Mouse (Mus musculus): ENCODE measurements at regions not wholly inside any gene's neighbourhood (a gene's known extent, or its start where the extent isn't known, plus 50 kb on each side); places are given as distances from the start of the nearest gene placed in this dataset.

DNA sequence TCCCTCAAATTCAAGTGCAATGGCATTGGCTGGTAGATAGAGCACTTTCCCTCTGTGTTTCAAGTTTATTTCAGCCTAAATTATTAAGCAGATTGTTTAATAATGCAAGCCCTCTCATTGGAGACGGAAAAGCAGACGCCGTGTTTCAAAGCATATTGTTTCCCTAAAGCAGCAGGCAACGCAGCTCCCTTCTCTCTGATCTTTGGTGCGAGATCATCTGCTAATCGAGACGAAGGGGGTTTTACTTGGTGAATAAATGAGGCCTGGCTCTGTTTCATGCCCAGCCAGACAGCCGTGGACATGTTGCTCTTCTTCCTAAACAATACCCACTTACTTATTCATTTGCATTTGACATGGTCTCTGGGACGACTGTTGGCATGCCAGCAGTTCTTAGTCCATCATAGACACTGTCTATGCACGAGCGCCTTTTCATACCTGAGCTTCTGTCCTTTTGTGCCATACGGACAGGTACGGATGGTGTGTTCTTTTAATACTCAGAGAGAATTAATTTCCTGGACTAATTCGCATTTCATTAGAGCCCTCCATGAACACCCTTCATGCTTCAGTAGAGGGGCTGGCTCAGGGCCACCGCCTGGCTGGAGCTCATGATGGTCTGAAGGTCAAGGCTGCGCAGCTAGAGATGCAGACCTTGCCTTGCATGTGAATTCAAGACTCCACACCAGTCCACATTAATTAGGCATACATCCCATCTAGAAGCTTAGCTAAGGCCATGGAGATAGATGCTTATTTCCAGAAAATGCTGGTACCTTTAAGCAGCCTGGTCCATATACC lies 276.3 kb upstream of the Zdhhc25 start:
- intact Hi-C loops (cut with DNase I; ENCODE audit: low total_unique reads) = no loop called here
- no peak for DNase-seq

- DNase-seq = no peak
- intact Hi-C loops (cut with DNase I; ENCODE audit: low total_unique reads) = no loop called here
Measured at GRCm38 (mm10) chr15:88325108-88325507, 275.0 kb upstream of the Zdhhc25 start.

GRCm38 (mm10) chr15:88353206-88353605 lies 246.9 kb upstream of the Zdhhc25 start:
- intact Hi-C loops (cut with DNase I; ENCODE audit: low total_unique reads) = no loop called here

DNA sequence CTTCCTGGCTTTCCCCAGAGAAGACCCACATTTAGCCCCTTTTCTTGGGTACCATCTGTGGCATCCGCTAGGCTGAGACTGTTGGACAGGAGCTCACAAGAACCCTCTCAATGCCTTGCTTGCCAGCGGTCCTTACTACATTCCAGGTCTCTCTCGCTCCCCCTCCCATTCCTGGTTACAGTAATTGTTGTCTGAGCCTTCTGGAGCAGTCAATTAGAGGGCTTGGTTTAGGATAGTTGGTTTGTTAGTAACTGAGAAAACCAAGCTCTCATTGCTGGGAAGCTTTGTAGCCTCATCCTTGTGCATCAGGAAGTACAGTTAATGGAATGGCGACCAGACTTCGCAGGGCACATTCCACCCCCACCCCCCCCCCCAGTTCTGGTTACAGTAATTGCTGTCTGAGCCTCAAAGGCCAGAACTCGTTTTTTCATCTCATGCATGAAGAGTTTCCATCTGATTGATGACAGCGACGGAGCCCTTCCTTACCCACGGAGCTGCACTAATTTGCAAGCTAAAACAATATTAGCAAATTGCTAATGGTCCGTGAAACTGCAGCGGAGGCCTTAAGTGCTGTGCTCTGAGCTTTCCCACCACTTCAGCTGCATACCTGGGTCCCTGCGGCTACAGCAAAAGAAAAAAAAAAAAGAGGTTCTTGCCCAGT lies 239.6 kb upstream of the Zdhhc25 start:
- no peak for DNase-seq
- intact Hi-C loops (cut with DNase I; ENCODE audit: low total_unique reads) = no loop called here

More at GRCm38 (mm10) chr15:88353206-88353605, 246.9 kb upstream of the Zdhhc25 start:
- no peak for DNase-seq

GRCm38 (mm10) chr15:88361351-88361750 lies 238.8 kb upstream of the Zdhhc25 start:
- no peak for DNase-seq
- intact Hi-C loops (cut with DNase I; ENCODE audit: low total_unique reads) = no loop called here

- intact Hi-C loops (cut with DNase I; ENCODE audit: low total_unique reads) = no loop called here
- DNase-seq = no peak
Measured at GRCm38 (mm10) chr15:88362966-88363365, 237.1 kb upstream of the Zdhhc25 start.

DNA sequence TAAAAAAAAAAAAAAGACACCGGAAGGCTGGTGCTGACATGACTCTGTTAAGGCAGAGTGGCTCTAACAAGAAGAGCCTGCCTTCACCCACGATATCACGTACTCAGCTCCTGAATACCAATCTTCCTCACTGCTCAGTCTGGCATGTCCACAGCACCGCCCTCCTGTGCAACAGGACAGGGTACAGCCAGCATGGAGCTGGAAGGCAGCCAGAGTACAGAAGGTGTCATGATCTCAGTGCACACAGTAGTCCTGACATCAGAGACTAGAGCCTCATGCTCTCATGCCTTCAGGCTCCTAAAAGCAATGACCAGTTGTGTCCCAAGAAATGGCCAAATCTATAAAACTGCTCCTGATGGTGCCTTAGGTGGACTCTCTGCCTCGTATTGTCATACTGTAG lies 229.7 kb upstream of the Zdhhc25 start:
- intact Hi-C loops (cut with DNase I; ENCODE audit: low total_unique reads) = no loop called here
- no peak for DNase-seq

DNA sequence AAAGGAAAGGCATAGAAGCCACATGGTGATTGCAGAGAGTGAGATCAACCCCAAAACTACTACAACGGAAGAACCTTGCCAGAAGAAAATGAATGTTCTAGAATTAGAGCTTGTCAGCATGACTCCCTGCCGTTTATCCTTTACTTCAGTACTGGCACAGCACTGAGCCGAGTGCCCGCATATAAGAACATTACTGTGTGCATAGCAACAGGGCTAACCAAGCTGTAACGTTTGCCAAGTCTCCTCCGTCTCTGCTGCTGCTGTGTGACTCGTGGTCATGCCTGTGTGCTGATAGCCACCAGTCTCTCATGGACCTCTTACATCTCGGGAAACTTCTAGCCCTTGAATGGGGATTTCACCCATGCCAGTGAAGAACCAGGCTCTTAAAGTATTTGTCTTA lies 228.1 kb upstream of the Zdhhc25 start:
- intact Hi-C loops (cut with DNase I; ENCODE audit: low total_unique reads) = no loop called here
- DNase-seq = no peak

DNA sequence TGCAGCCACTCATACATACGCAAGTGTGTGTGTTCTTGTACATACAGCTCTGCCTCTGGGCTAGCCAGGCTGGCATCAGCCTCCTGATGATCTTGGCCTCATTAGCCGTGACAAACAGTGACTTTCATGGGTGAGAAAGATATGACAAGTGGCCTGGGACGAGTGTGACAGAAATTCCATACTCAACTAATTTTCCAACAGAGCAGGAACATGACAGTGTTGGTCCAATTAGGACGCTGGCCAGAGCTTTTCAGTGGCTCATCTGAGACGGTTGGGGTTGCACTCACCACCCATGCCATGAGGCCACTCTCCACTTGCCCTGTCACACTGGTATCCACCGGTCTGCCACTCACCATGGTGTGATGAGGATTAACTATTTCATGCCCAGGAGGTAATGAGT lies 226.2 kb upstream of the Zdhhc25 start:
- DNase-seq = no peak
- intact Hi-C loops (cut with DNase I; ENCODE audit: low total_unique reads) = no loop called here

DNA sequence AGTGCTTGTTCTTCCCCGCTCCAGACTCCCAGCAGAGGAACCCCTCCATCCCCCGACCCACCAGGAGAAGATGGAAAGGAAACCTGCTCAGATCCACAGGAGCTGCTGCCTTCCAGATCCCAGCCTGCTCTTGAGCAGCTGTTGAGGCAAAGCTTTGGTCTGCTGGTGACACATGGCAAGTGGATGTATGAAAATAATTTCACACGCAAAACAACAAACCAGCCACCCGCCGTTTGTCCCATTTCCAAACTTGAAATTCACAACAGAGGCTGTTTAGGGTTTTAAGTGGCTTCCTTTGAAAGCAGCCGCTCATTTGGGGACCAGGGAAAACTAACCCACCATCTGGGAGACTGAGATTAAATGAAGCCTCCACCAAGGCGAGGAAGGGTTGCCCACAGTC lies 220.8 kb upstream of the Zdhhc25 start:
- intact Hi-C loops (cut with DNase I; ENCODE audit: low total_unique reads) = no loop called here
- no peak for DNase-seq

- intact Hi-C loops (cut with DNase I; ENCODE audit: low total_unique reads) = no loop called here
- no peak for DNase-seq
Measured at GRCm38 (mm10) chr15:88379951-88380623, 220.0 kb upstream of the Zdhhc25 start.

- no peak for DNase-seq
- intact Hi-C loops (cut with DNase I; ENCODE audit: low total_unique reads) = no loop called here
Measured at GRCm38 (mm10) chr15:88381419-88381818, 218.7 kb upstream of the Zdhhc25 start.

- DNase-seq = no peak
- intact Hi-C loops (cut with DNase I; ENCODE audit: low total_unique reads) = no loop called here
Measured at GRCm38 (mm10) chr15:88385943-88386342, 214.2 kb upstream of the Zdhhc25 start.

- intact Hi-C loops (cut with DNase I; ENCODE audit: low total_unique reads) = no loop called here
- no peak for DNase-seq
Measured at GRCm38 (mm10) chr15:88386711-88387110, 213.4 kb upstream of the Zdhhc25 start.

DNA sequence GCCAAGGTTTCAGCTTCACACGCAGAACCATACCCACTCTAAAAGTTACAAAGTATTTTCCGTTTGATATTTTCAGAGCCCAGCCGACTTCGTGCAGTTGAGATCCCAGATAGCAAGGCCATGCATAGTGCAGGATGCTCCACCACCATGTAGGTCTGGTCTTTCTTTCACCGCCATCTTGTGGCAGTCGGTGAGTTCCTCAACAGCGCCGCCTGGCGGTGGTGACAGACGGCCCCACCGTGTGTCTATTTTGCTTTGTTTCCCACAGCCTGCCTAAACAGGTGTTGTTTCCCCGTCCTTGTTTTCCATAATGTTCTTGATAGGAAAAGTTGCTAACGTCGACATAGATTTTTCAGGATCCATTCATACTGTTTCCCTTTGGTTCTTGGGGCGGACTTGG lies 208.3 kb upstream of the Zdhhc25 start:
- DNase-seq = no peak
- intact Hi-C loops (cut with DNase I; ENCODE audit: low total_unique reads) = no loop called here

DNA sequence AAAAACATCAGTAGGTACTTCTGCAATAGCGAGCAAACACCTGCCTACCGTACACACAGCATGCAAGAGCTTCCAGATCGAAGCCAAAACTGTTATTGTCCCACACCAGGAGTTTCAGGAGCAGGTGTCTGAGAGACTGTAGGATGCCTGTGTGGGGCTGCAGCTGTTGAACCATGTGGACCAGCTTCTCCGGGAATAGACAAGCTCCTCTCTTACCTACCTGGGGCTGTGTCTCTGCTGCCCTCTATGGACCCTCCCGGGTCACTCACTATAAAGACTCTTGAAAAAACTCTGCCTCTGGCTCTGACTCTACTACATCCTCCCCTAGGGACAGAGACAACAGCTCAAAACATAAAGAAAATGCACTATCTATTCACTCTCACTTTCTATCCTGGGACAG lies 201.0 kb upstream of the Zdhhc25 start:
- DNase-seq = no peak
- intact Hi-C loops (cut with DNase I; ENCODE audit: low total_unique reads) = no loop called here

GRCm38 (mm10) chr15:88399989-88400388 lies 200.1 kb upstream of the Zdhhc25 start:
- intact Hi-C loops (cut with DNase I; ENCODE audit: low total_unique reads) = no loop called here
- DNase-seq = no peak

GRCm38 (mm10) chr15:88400787-88401186 lies 199.3 kb upstream of the Zdhhc25 start:
- intact Hi-C loops (cut with DNase I; ENCODE audit: low total_unique reads) = no loop called here
- no peak for DNase-seq

DNA sequence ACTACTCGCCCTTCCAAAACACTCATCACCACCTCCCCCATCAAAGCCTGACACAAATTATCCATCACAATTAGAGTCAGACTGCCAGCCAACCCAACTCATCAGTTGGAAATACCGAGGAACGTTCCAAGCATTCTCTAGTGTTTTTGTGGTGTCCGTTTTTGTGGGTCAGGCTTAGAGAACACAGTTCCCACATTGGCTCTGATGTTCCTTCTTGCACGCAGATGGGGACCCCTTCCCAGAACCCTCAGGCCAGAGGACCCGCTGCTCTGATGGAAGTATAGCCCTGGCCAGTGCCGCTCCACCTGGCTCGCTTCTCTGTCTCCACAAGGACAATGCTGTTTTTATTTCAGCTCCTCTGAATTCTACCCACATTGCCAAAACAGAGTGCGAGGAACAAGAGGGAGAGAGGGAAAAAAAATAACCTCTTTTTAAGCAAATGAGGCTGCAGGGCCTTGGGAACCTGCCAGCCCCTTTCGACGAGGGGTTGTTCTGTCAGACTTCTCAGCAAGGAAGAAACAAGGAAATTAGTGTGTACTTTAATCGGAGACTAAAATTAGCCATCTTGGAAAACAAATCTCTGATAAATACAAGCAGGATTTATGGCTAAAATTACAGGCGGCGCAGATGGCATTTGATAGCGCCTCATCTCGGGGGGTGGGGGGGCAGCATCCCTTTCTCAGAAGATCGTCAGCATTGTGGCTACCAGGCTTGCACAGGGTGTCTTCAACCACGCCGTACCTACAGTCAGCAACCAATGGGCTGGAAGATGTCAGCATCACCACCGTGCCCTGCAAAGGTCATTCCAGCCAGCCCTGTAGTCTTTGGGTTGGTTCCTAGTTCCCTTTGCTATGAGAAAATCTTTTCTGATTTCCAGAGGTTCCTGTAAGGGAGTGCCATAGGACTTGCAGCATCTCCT lies 191.4 kb upstream of the Zdhhc25 start:
- DNase-seq = no peak
- intact Hi-C loops (cut with DNase I; ENCODE audit: low total_unique reads) = no loop called here

- intact Hi-C loops (cut with DNase I; ENCODE audit: low total_unique reads) = no loop called here
- no peak for DNase-seq
Measured at GRCm38 (mm10) chr15:88414206-88414605, 185.9 kb upstream of the Zdhhc25 start.

Measured in gastrocnemius, postnatal 14 days (tissue).